Mouse (Mus musculus) cerebellum, adult 2 months (tissue): ENCODE measurements around the gene Kazn.

Source experiments
- CTCF ChIP-seq: fragments of 200-500 bp; IDR thresholded peaks from 2 replicates; pipeline ENCODE4 v1.5.1; 2011; ENCODE audit warnings: low read depth, mild to moderate bottlenecking, control low read depth, low read length, moderate library complexity, borderline replicate concordance; ENCODE audit not compliant: insufficient read depth
- POLR2A ChIP-seq: fragments of 200-500 bp; IDR thresholded peaks from 2 replicates; pipeline ENCODE4 v1.6.1; 2011; ENCODE audit warnings: low read length, control low read depth, borderline replicate concordance; ENCODE audit not compliant: insufficient read depth

GRCm38 (mm10) chr4:142205693-142206092, 33.5 kb downstream of the Kazn start:
- TF ChIP-seq CTCF (no peak), POLR2A (no peak)
